Mouse (Mus musculus) gastrocnemius, postnatal 4 days (tissue): ENCODE results near the gene Rabep2. TPM values are rescaled to one million over a fixed set of nuclear protein-coding genes. Genes with fewer than 3 reads are reported as not detected.
A peak's percentile ranks its signal among the peaks of the same experiment; 100 is the strongest.

ENCODE experiments used
- DNase-seq, 2 experiments: peaks; one replicate each; pipeline ENCODE4 v3.0.0; 2021 to 2022; ENCODE audit warnings: low spot score in 2 of 2, mixed read lengths in 2 of 2
- total RNA-seq, 2 experiments: library from RNA; stranded (reverse); gene quantifications; 2 replicates each; pipeline ENCODE4 v1.2.3; 2021

Rabep2 gene
- total RNA-seq, 2 experiments from 2014 or later = 14.0 to 16.2 TPM

- DNase-seq = no peak
These were observed 1.6 kb downstream of the Rabep2 start for GRCm38 (mm10) chr7:126430167-126430566.

GRCm38 (mm10) chr7:126434726-126435125 lies 6.2 kb downstream of the Rabep2 start:
- DNase-seq = no peak

- DNase-seq = no peak
These were observed 7.2 kb downstream of the Rabep2 start for GRCm38 (mm10) chr7:126435801-126436200.

GRCm38 (mm10) chr7:126436851-126437250 lies 8.3 kb downstream of the Rabep2 start:
- DNase-seq = peak in 1 of 2 experiments; percentile 71

GRCm38 (mm10) chr7:126440134-126440533 lies 11.6 kb downstream of the Rabep2 start:
- DNase-seq = no peak

GRCm38 (mm10) chr7:126443997-126444396 lies 15.4 kb downstream of the Rabep2 start:
- no peak for DNase-seq

GRCm38 (mm10) chr7:126444536-126444935 lies 16.0 kb downstream of the Rabep2 start:
- DNase-seq = no peak

GRCm38 (mm10) chr7:126445104-126445815 lies 16.7 kb downstream of the Rabep2 start:
- no peak for DNase-seq

GRCm38 (mm10) chr7:126446217-126446616 lies 17.7 kb downstream of the Rabep2 start:
- no peak for DNase-seq

- DNase-seq = no peak
These were observed 19.9 kb downstream of the Rabep2 start for GRCm38 (mm10) chr7:126448481-126448880.

- no peak for DNase-seq
These were observed 21.4 kb downstream of the Rabep2 start for GRCm38 (mm10) chr7:126449991-126450390.

GRCm38 (mm10) chr7:126450641-126451040 lies 22.1 kb downstream of the Rabep2 start:
- no peak for DNase-seq

- no peak for DNase-seq
These were observed 23.7 kb downstream of the Rabep2 start for GRCm38 (mm10) chr7:126452244-126452643.

GRCm38 (mm10) chr7:126453861-126454260 lies 25.3 kb downstream of the Rabep2 start:
- DNase-seq = no peak

GRCm38 (mm10) chr7:126455242-126455641 lies 26.7 kb downstream of the Rabep2 start:
- DNase-seq = no peak

GRCm38 (mm10) chr7:126456382-126457266 lies 28.1 kb downstream of the Rabep2 start:
- DNase-seq = no peak

GRCm38 (mm10) chr7:126458225-126458624 lies 29.7 kb downstream of the Rabep2 start:
- DNase-seq = no peak

GRCm38 (mm10) chr7:126458844-126459618 lies 30.5 kb downstream of the Rabep2 start:
- no peak for DNase-seq

GRCm38 (mm10) chr7:126460623-126461399 lies 32.3 kb downstream of the Rabep2 start:
- DNase-seq = no peak

- DNase-seq = peak in 1 of 2 experiments; percentile 16
These were observed 33.1 kb downstream of the Rabep2 start for GRCm38 (mm10) chr7:126461626-126462025.

- DNase-seq = peak in 1 of 2 experiments; percentile 22
These were observed 34.4 kb downstream of the Rabep2 start, which contains the start of gene Atp2a1 for GRCm38 (mm10) chr7:126463004-126463403. TSS of gene Atp2a1 (minus strand) at chr7:126463108.
